Mouse (Mus musculus) stomach, postnatal 0 days (tissue): ENCODE results near the gene Tnrc6b. TPM values are rescaled to one million over a fixed set of nuclear protein-coding genes. Genes with fewer than 3 reads are reported as not detected.

Experiments
- ATAC-seq: fragments of 200-750 bp; cut with Nextera tagmentation; 2 replicates; pipeline ENCODE4 v1.8.0; 2017; ENCODE audit not compliant: low FRiP score, low TSS enrichment
- DNase-seq: peaks from one replicate; pipeline ENCODE4 v3.0.0-alpha.2; 2016; ENCODE audit warnings: low spot score
- H3K27ac ChIP-seq: fragments of 300-500 bp; sonication (generic); replicated peaks from 2 replicates; pipeline ENCODE4 v1.5.1; 2014; ENCODE audit warnings: mild to moderate bottlenecking, control low read depth
- H3K27me3 ChIP-seq: fragments of 300-500 bp; sonication (generic); 2 replicates; pipeline ENCODE4 v1.6.1; 2014; ENCODE audit warnings: low read length; ENCODE audit not compliant: control insufficient read depth, insufficient read depth
- H3K36me3 ChIP-seq: fragments of 300-500 bp; sonication (generic); 2 replicates; pipeline ENCODE4 v1.6.1; 2014; ENCODE audit warnings: low read length, mixed read lengths; ENCODE audit not compliant: control insufficient read depth, insufficient read depth
- H3K4me1 ChIP-seq: fragments of 300-500 bp; sonication (generic); replicated peaks from 2 replicates; pipeline ENCODE4 v1.6.1; 2014; ENCODE audit warnings: antibody characterized with exemption; ENCODE audit not compliant: control insufficient read depth, insufficient read depth
- H3K4me2 ChIP-seq: fragments of 300-500 bp; sonication (generic); replicated peaks from 2 replicates; pipeline ENCODE4 v1.6.1; 2014; ENCODE audit warnings: low read depth, mild to moderate bottlenecking, control low read depth, moderate library complexity
- H3K4me3 ChIP-seq: fragments of 300-500 bp; sonication (generic); 2 replicates; pipeline ENCODE4 v1.5.1; 2014; ENCODE audit warnings: low read depth, low read length, control low read depth
- H3K9ac ChIP-seq: fragments of 300-500 bp; sonication (generic); 2 replicates; pipeline ENCODE4 v1.6.1; 2014; ENCODE audit warnings: mild to moderate bottlenecking, low read length, control low read depth, mixed read lengths
- H3K9me3 ChIP-seq: fragments of 300-500 bp; sonication (generic); 2 replicates; pipeline ENCODE4 v1.6.1; 2016; ENCODE audit warnings: low read length; ENCODE audit not compliant: control insufficient read depth
- CTCF ChIP-seq: IDR thresholded peaks from 2 replicates; pipeline ENCODE4 v1.5.1; 2016; ENCODE audit warnings: antibody characterized with exemption, low read depth, mild to moderate bottlenecking, moderate library complexity
- EP300 ChIP-seq: optimal IDR thresholded peaks from 2 replicates; pipeline ENCODE3; 2016; ENCODE audit warnings: antibody characterized with exemption
- WGBS: fragments of 180-500 bp; shearing (Covaris S2); extraction: QIAGEN DNeasy Blood & Tissue Kit; methylation state at CpG from one replicate; pipeline ENCODE4 v1.1.7; 2014; 5-methylcytosine and 5-hydroxymethylcytosine counted together
- polyA plus RNA-seq: library from polyadenylated mRNA; unstranded; fragments of >200 nt; fragmentation: Nextera tagmentation; extraction: Ambion mirVana; gene quantifications from 2 replicates; pipeline ENCODE4 v1.2.1, GENCODE M21; 2015

Gene Tnrc6b
- polyA plus RNA-seq, 1 experiment from 2014 or later: 8.5 TPM

- no peak overlapping the region for H3K27ac ChIP-seq
- ATAC-seq (no peak), DNase-seq (no peak)
- H3K9ac ChIP-seq: no peak overlapping the region
- H3K9me3 ChIP-seq: no peaks in the 10 kb centered on the region
- no peak overlapping the region for H3K4me3 ChIP-seq
- H3K27me3 ChIP-seq: no peaks in the 10 kb centered on the region
- no peaks in the 10 kb centered on the region for H3K36me3 ChIP-seq
- H3K4me2 ChIP-seq: no peak overlapping the region
- TF ChIP-seq CTCF: no peak
- TF ChIP-seq EP300: no peak
- no peaks in the 10 kb centered on the region for H3K4me1 ChIP-seq
- WGBS: 39% methylated on average over 3 of the region's 3 CpGs
Observed at GRCm38 (mm10) chr15:80779006-80779405, 67.9 kb downstream of the Tnrc6b start.

- DNase-seq: no peak
- no peak for ATAC-seq
Observed at GRCm38 (mm10) chr15:80780154-80780751, 69.1 kb downstream of the Tnrc6b start.

GRCm38 (mm10) chr15:80781218-80781806, 70.2 kb downstream of the Tnrc6b start:
- Histone ChIP-seq H3K4me3 (no peak overlapping the region), H3K9ac (no peak overlapping the region), H3K27ac (no peak overlapping the region), H3K4me2 (no peak overlapping the region), H3K4me1 (0 out of 2 replicates have a peak, but pooled peaks cover 2% of the 10 kb centered on the region), H3K9me3 (no peaks in the 10 kb centered on the region), H3K27me3 (no peaks in the 10 kb centered on the region), H3K36me3 (no peaks in the 10 kb centered on the region)
- ATAC-seq (no peak), DNase-seq (no peak)
- WGBS: 89% methylated on average over 5 of the region's 5 CpGs
- TF ChIP-seq CTCF (no peak), EP300 (no peak)

More at GRCm38 (mm10) chr15:80780154-80780751, 69.1 kb downstream of the Tnrc6b start:
- Histone ChIP-seq H3K27me3 (no peaks in the 10 kb centered on the region), H3K4me1 (no peaks in the 10 kb centered on the region), H3K9ac (no peak overlapping the region), H3K36me3 (no peaks in the 10 kb centered on the region), H3K4me2 (no peak overlapping the region), H3K27ac (no peak overlapping the region), H3K9me3 (no peaks in the 10 kb centered on the region), H3K4me3 (no peak overlapping the region)
- TF ChIP-seq EP300: no peak
- no peak for TF ChIP-seq CTCF
- 89% methylated on average over 5 of the region's 5 CpGs for WGBS

- peak overlapping the region; percentile 38 for H3K4me2 ChIP-seq
- H3K4me1 ChIP-seq: 0 out of 2 replicates have a peak, but pooled peaks cover 2% of the 10 kb centered on the region
- peak; percentile 71 for DNase-seq
- TF ChIP-seq CTCF (peak; percentile 74), EP300 (no peak)
- no peaks in the 10 kb centered on the region for H3K36me3 ChIP-seq
- WGBS: 15% methylated on average over 7 of the region's 7 CpGs
- ATAC-seq: peak; percentile 98
- no peaks in the 10 kb centered on the region for H3K27me3 ChIP-seq
- peak overlapping the region; percentile 69 for H3K27ac ChIP-seq
- no peak overlapping the region for H3K4me3 ChIP-seq
- H3K9me3 ChIP-seq: no peaks in the 10 kb centered on the region
- no peak overlapping the region for H3K9ac ChIP-seq
Observed at GRCm38 (mm10) chr15:80784553-80784971, 73.4 kb downstream of the Tnrc6b start.

- Histone ChIP-seq H3K9ac (no peak overlapping the region), H3K27ac (no peak overlapping the region), H3K4me3 (no peak overlapping the region), H3K27me3 (no peaks in the 10 kb centered on the region), H3K36me3 (no peaks in the 10 kb centered on the region), H3K4me1 (0 out of 2 replicates have a peak, but pooled peaks cover 2% of the 10 kb centered on the region), H3K4me2 (no peak overlapping the region), H3K9me3 (no peaks in the 10 kb centered on the region)
- no peak for DNase-seq
- TF ChIP-seq EP300: no peak
- TF ChIP-seq CTCF: no peak
- WGBS: 58% methylated on average over 1 of the region's 1 CpGs
- ATAC-seq: no peak
Observed at GRCm38 (mm10) chr15:80785699-80786098, 74.6 kb downstream of the Tnrc6b start.

GRCm38 (mm10) chr15:80787746-80788145, 76.6 kb downstream of the Tnrc6b start:
- WGBS: 87% methylated on average over 4 of the region's 4 CpGs
- Histone ChIP-seq H3K27me3 (no peaks in the 10 kb centered on the region), H3K4me1 (0 out of 2 replicates have a peak, but pooled peaks cover 2% of the 10 kb centered on the region), H3K4me2 (no peak overlapping the region), H3K27ac (no peak overlapping the region), H3K9ac (no peak overlapping the region), H3K4me3 (no peak overlapping the region), H3K9me3 (no peaks in the 10 kb centered on the region), H3K36me3 (no peaks in the 10 kb centered on the region)
- DNase-seq: no peak
- no peak for ATAC-seq
- no peak for TF ChIP-seq EP300
- no peak for TF ChIP-seq CTCF
